Mouse (Mus musculus) heart, postnatal 10 days (tissue): ENCODE measurements around the gene Tmem179. TPM values are rescaled to one million over a fixed set of nuclear protein-coding genes. Genes with fewer than 3 reads are reported as not detected.

Experiments
- DNase-seq, 2 experiments: peaks; one replicate each; pipeline ENCODE4 v3.0.0; 2021
- intact Hi-C: fragments of 180-260 bp; cut with DNase I; formaldehyde crosslinking; loops from one replicate; pipeline ENCODE4 v1.15.1; 2025
- total RNA-seq, 2 experiments: library from RNA; stranded (reverse); gene quantifications; 2 replicates each; pipeline ENCODE4 v1.2.3; 2021

Tmem179 gene
- not detected for total RNA-seq

- peak; percentile 60 to 80 for DNase-seq
- intact Hi-C loops: no loop called here
Measured at GRCm38 (mm10) chr12:112516697-112517337, at the start of gene Tmem179. Tmem179 (minus strand) TSS chr12:112516747.

DNA sequence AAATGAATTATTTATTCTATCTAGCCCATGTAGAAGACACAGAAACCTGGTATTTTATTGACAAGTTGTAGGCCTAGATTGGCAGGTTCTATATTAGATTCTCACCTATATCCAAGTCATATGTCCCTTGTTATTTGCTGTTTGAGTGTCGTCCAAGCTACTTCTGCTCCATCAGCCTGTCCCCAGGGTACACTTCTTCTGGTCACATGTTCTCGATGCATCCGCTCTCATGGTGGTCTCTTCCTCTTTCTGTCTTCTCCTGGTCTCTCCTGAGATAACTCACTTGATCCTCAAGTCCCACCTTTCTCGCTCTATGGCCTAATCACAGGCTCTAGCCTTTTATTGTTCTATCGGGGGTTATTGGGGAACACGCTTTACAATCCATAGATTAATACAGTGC, 46.5 kb upstream of the Tmem179 start:
- DNase-seq: no peak
- intact Hi-C loops: no loop called here

DNA sequence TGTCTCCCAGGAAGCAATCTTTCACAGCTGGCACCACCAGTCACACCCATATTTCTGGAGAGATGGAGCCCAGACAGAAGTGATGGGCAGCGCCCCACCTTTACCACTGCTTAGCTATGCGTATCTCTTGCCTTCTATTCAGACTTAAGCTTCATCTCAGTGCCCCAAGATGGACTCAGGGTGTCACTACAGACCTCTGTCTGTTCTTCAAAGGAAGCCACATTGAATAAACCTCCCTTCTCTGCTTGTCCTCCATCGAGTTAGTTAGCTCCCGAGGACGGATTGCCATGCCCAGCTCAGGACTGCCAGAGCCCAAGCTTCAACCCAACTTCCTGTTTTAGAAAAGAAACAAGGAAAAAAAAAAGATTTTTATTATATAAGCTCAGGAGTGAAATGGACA, 45.9 kb upstream of the Tmem179 start:
- intact Hi-C loops: no loop called here
- no peak for DNase-seq

- intact Hi-C loops: no loop called here
- DNase-seq: no peak
Measured at GRCm38 (mm10) chr12:112561163-112561562, 44.6 kb upstream of the Tmem179 start.

GRCm38 (mm10) chr12:112560176-112560797, 43.7 kb upstream of the Tmem179 start:
- peak; percentile 21 to 59 for DNase-seq
- intact Hi-C loops: no loop called here

DNA sequence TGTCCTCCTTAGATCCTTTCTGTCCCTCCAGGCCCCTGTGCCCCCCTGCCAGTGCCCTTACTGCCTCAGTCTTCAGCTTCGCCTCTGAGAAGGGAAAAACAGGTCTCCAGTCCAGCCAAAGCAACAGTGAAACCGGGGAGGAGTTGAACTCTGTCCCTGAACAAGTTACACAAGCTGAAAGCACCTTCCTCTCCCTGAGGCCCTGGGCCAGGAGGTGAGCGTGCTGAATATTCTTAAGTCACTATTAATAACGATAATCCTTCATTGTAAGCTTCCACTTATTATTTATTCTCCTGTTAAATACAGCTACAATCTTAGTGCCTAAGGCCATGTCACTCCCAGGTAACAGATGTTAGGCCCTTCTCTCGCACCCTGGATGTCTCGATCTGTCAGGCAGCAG, 43.1 kb upstream of the Tmem179 start:
- intact Hi-C loops: no loop called here
- no peak for DNase-seq

DNA sequence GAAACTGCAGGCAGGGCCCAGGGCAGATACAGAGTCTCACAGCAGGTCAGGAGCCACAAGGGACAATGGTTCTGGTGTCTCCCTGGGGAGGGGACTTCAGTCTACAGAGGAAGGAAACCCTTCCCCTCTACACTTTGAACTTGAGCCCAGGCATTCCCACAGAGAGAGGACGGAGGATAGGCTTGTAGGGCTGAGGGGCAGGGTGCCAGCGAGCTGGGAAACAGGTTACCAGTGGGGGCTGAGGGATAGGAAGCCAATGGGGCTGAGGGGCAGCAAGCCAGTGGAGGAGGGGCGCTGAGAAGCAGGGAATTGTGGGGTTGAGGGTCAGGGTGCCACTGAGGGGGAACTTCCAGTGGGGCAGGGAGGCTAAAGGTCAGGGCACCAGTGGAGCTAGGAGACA, 42.7 kb upstream of the Tmem179 start:
- peak; percentile 29 to 37 for DNase-seq
- intact Hi-C loops: no loop called here

DNA sequence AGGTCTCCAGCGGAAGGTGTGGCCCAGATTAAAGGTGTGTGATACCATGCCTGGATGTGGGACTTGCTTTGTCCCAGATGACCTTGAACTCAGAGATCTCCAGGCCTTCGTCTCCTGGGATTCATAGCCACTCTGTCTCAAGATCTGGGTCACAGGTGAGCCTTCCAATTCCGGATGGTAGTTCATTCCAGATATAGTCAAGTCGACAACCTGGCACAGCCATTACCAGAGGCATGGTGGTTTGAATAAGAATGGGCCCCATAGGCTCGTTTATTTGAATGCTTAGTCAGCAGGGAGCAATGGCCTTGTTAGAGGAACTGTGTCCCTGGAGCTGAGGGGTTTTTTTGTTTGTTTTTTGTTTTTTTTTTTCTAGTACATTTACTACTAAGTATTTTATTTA, 40.7 kb upstream of the Tmem179 start:
- intact Hi-C loops: no loop called here
- no peak for DNase-seq

GRCm38 (mm10) chr12:112556531-112557060, 40.0 kb upstream of the Tmem179 start:
- intact Hi-C loops: no loop called here
- no peak for DNase-seq

DNA sequence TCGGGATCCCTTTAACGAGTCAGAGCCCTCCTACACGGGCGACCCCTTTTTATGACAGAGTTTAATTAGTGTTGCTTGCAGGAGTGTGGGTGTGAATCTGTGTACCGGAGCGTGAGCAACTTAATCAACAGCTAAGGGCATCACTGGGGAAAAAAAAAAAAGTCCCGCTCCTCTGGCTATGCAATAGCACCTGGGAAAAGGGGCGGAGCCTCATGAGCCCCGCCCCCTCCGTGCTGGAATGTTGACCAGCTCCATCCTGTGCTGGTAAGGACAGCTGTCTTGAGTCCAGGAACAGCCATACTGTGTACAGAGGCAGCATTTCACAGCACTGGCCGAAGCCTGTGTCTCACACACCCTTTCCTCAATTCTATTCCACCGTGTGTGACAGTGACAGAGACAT, 38.4 kb upstream of the Tmem179 start:
- intact Hi-C loops: loop anchor here (5.0 kb wide), 1 partner anchor 152 kb away; no protein-coding TSS in a partner anchor
- DNase-seq: no peak

DNA sequence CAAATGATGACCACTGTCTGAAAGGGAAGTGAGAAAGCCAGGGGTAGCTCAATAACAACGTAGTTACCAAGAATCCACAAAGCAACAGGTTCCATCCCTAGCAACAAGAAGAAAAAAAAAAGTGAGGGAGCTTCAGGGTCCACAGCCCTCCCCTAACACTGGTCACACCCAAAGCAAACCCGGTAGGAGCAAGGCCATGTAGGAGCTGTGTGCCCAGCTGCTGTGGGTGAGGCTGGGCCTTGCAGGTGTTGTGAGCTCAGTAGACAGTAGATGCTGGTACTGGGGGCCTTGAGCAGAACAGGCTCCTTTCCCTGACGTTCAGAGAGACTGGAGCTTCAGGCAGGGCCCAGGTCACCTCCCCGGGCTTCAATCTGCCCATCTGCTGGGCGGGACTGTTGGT, 36.0 kb upstream of the Tmem179 start:
- intact Hi-C loops: loop anchor here (1.0 to 5.0 kb wide), 3 partner anchors 53 to 155 kb away; no protein-coding TSS in a partner anchor
- DNase-seq: no peak

GRCm38 (mm10) chr12:112551861-112552375, 35.4 kb upstream of the Tmem179 start:
- intact Hi-C loops: loop anchor here (1.0 to 5.0 kb wide), 3 partner anchors 53 to 155 kb away; no protein-coding TSS in a partner anchor
- DNase-seq: peak; percentile 91 to 95

- DNase-seq: no peak
- intact Hi-C loops: no loop called here
Measured at GRCm38 (mm10) chr12:112549287-112549686, 32.7 kb upstream of the Tmem179 start.

GRCm38 (mm10) chr12:112546110-112546509, 29.6 kb upstream of the Tmem179 start:
- DNase-seq: no peak
- intact Hi-C loops: no loop called here

DNA sequence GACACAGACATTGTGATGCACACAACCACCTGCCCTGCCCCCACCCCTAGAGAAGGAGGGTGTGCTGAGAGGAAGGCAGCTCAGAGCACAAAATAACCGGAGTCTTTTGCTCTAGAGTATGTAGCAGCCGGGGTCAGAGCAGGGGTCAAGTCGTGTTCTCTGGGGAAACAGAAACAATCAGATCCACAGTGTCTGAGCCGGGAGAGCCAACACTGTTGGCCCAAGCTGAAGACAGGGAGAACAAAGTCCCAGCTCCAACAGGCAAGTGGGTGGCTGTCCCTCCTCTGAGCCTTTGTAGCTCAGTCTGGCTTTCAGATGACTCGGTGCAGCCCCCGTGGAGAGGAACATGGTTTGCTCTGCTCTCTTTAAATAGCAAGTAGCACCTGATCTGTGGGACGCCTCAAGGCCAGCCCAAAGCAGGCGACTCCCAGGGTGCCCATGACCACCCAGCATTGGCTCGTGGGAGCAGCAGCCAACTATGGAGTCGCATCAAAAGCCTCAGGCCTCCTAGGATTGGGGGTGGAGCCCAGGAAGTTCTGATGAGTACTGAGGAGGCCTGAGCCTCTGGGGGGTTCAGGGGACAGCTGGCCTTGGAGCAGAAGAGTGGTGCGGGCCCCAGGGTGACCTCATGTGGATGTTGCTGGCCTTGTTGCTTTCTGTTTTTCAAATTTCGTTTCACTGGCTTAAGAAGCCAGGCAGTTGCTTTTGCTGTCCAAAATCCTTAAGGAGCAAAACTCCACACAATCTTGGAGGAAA, 28.6 kb upstream of the Tmem179 start:
- intact Hi-C loops: no loop called here
- DNase-seq: peak; percentile 25 to 38

DNA sequence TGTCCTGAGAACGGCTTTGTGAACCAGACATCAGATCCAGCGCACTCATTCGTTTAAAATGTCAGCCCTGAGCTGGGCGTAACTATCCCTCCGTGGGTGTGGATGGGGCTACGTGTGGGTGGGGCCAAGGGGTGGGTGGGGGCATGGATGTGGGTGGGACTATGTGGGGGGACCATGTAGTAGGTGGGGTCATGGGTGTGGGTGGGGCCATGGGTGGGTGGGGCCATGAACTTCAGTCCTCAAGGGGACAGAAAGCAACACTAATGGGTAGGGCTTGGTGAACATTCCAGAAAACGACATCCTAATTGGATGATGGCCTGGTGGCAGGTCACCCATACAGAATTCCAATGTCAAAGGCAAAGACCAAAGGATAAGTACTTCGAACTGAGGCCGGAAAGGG, 27.4 kb upstream of the Tmem179 start:
- intact Hi-C loops: loop anchor here (1.0 to 2.0 kb wide), 3 partner anchors 46 to 399 kb away; no protein-coding TSS in a partner anchor
- no peak for DNase-seq

GRCm38 (mm10) chr12:112542920-112543300, 26.4 kb upstream of the Tmem179 start:
- intact Hi-C loops: loop anchor here (1.0 to 2.0 kb wide), 3 partner anchors 45 to 398 kb away; no protein-coding TSS in a partner anchor

GRCm38 (mm10) chr12:112542257-112542919, 25.8 kb upstream of the Tmem179 start:
- intact Hi-C loops: loop anchor here (2.0 kb wide), 1 partner anchor 70 kb away; no protein-coding TSS in a partner anchor
- no peak for DNase-seq

More at GRCm38 (mm10) chr12:112542920-112543300, 26.4 kb upstream of the Tmem179 start:
- DNase-seq: peak; percentile 91 to 96

DNA sequence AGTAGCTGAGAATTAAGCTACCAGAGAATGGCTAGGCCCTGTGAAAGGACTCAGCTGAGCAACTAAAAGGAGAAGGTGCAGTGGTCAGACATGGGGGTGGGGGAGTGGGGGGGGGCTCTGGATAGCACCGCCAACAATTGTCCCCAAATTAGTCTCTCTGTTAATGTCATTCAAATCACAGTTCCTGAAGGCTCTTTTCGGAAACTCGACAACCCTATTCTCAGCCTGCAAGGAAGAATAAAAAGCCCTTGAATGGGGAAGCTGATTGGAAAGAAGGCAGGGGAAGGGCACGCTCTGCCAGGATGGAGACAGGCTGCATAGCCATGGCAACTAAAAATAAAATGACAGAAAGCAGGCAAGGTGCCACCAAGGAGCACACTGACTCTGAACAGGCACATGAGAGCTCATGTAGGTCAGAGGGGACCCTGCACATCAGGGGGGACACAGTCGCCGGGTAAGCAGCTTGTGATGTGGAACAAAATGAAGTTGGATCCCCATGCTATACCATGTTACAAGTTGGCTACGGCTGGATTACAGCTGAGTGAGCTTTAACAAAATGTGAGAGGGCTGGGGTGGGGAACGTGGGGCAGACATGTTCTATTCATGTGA, 25.0 kb upstream of the Tmem179 start:
- no peak for DNase-seq
- intact Hi-C loops: loop anchor here (1.0 to 2.0 kb wide), 2 partner anchors 69 to 428 kb away; no protein-coding TSS in a partner anchor

GRCm38 (mm10) chr12:112540321-112540720, 23.8 kb upstream of the Tmem179 start:
- no peak for DNase-seq
- intact Hi-C loops: no loop called here
